Mouse (Mus musculus): Measurements from ENCODE around the gene Ubqln4. TPM values are rescaled to one million over a fixed set of nuclear protein-coding genes. Genes with fewer than 3 reads are reported as not detected.

Gene Ubqln4
- polyA plus RNA-seq, 2 experiments = 17.9 to 22.7 TPM

- H3K27me3 ChIP-seq (ENCODE audit: control insufficient read depth, insufficient read depth, low read length) = no peaks in the 10 kb centered on the region
- peaks cover 0 to 3% of the 10 kb centered on the region in 2 experiments; a peak in 1 of 4 replicates for H3K4me1 ChIP-seq (replicated peaks; ENCODE audit: control insufficient read depth in 2 of 2, insufficient read depth in 2 of 2, low read length in 1 of 2)
- ATAC-seq (ENCODE audit: insufficient read depth) = no peak
- 82% methylated on average over 7 of the region's 7 CpGs for WGBS (ENCODE audit: insufficient replicate concordance)
- no peak overlapping the region for H3K4me2 ChIP-seq (ENCODE audit: low read depth)
- H3K9me3 ChIP-seq (ENCODE audit: control insufficient read depth, low read length) = no peaks in the 10 kb centered on the region
- TF ChIP-seq EP300 (IDR thresholded peaks at IDR 0.05; ENCODE audit: low read depth) = no peak
- TF ChIP-seq CTCF (IDR thresholded peaks at IDR 0.05; ENCODE audit: low read depth) = no peak
- no peak for DNase-seq (ENCODE audit: low read depth in 3 of 3, low spot score in 3 of 3)
- H3K36me3 ChIP-seq (replicated peaks; ENCODE audit: control insufficient read depth, insufficient read depth, low read depth) = peaks cover 61% of the 10 kb centered on the region
- H3K27ac ChIP-seq = no peak overlapping the region
- no peak overlapping the region for H3K4me3 ChIP-seq (ENCODE audit: insufficient read depth in 1 of 2, low read depth in 2 of 2, low read length in 2 of 2)
- no peak overlapping the region for H3K9ac ChIP-seq (replicated peaks)
These were observed 10.4 kb downstream of the Ubqln4 start for GRCm38 (mm10) chr3:88563966-88564365.

GRCm38 (mm10) chr3:88566116-88566515, 12.6 kb downstream of the Ubqln4 start:
- H3K4me2 ChIP-seq (ENCODE audit: low read depth) = no peak overlapping the region
- DNase-seq (ENCODE audit: low read depth in 3 of 3, low spot score in 3 of 3) (no peak), ATAC-seq (ENCODE audit: insufficient read depth) (no peak)
- 84% methylated on average over 3 of the region's 3 CpGs for WGBS (ENCODE audit: insufficient replicate concordance)
- H3K9me3 ChIP-seq (ENCODE audit: control insufficient read depth, low read length) = no peaks in the 10 kb centered on the region
- peaks cover 0 to 6% of the 10 kb centered on the region in 2 experiments; a peak in 1 of 4 replicates for H3K4me1 ChIP-seq (replicated peaks; ENCODE audit: control insufficient read depth in 2 of 2, insufficient read depth in 2 of 2, low read length in 1 of 2)
- H3K4me3 ChIP-seq (ENCODE audit: insufficient read depth in 1 of 2, low read depth in 2 of 2, low read length in 2 of 2) = no peak overlapping the region
- peaks cover 47% of the 10 kb centered on the region for H3K36me3 ChIP-seq (replicated peaks; ENCODE audit: control insufficient read depth, insufficient read depth, low read depth)
- H3K9ac ChIP-seq (replicated peaks) = no peak overlapping the region
- no peaks in the 10 kb centered on the region for H3K27me3 ChIP-seq (ENCODE audit: control insufficient read depth, insufficient read depth, low read length)
- no peak for TF ChIP-seq EP300 (IDR thresholded peaks at IDR 0.05; ENCODE audit: low read depth)
- H3K27ac ChIP-seq = no peak overlapping the region

GRCm38 (mm10) chr3:88566536-88567061, 13.0 kb downstream of the Ubqln4 start:
- H3K4me1 ChIP-seq (replicated peaks; ENCODE audit: control insufficient read depth in 2 of 2, insufficient read depth in 2 of 2, low read length in 1 of 2) = peaks cover 0 to 6% of the 10 kb centered on the region in 2 experiments; a peak in 1 of 4 replicates
- ATAC-seq (ENCODE audit: insufficient read depth) = no peak
- H3K9me3 ChIP-seq (ENCODE audit: control insufficient read depth, low read length) = no peaks in the 10 kb centered on the region
- H3K36me3 ChIP-seq (replicated peaks; ENCODE audit: control insufficient read depth, insufficient read depth, low read depth) = peaks cover 43% of the 10 kb centered on the region
- H3K4me3 ChIP-seq (ENCODE audit: insufficient read depth in 1 of 2, low read depth in 2 of 2, low read length in 2 of 2) = no peak overlapping the region
- H3K4me2 ChIP-seq (ENCODE audit: low read depth) = no peak overlapping the region
- DNase-seq (ENCODE audit: low read depth in 3 of 3, low spot score in 3 of 3) = no peak
- 78% methylated on average over 4 of the region's 4 CpGs for WGBS (ENCODE audit: insufficient replicate concordance)
- H3K27ac ChIP-seq = no peak overlapping the region
- H3K9ac ChIP-seq (replicated peaks) = no peak overlapping the region
- no peak for TF ChIP-seq EP300 (IDR thresholded peaks at IDR 0.05; ENCODE audit: low read depth)
- TF ChIP-seq CTCF (IDR thresholded peaks at IDR 0.05; ENCODE audit: low read depth) = no peak
- H3K27me3 ChIP-seq (ENCODE audit: control insufficient read depth, insufficient read depth, low read length) = no peaks in the 10 kb centered on the region

- H3K9me3 ChIP-seq (ENCODE audit: control insufficient read depth, low read length) = no peaks in the 10 kb centered on the region
- H3K4me1 ChIP-seq (replicated peaks; ENCODE audit: control insufficient read depth in 2 of 2, insufficient read depth in 2 of 2, low read length in 1 of 2) = peaks cover 0 to 6% of the 10 kb centered on the region in 2 experiments; a peak in 1 of 4 replicates
- no peak for TF ChIP-seq EP300 (IDR thresholded peaks at IDR 0.05; ENCODE audit: low read depth)
- TF ChIP-seq CTCF (IDR thresholded peaks at IDR 0.05; ENCODE audit: low read depth) = no peak
- no peak overlapping the region for H3K4me2 ChIP-seq (ENCODE audit: low read depth)
- peaks cover 34% of the 10 kb centered on the region for H3K36me3 ChIP-seq (replicated peaks; ENCODE audit: control insufficient read depth, insufficient read depth, low read depth)
- H3K4me3 ChIP-seq (ENCODE audit: insufficient read depth in 1 of 2, low read depth in 2 of 2, low read length in 2 of 2) = no peak overlapping the region
- WGBS (ENCODE audit: insufficient replicate concordance) = 81% methylated on average over 6 of the region's 6 CpGs
- no peak overlapping the region for H3K9ac ChIP-seq (replicated peaks)
- H3K27me3 ChIP-seq (ENCODE audit: control insufficient read depth, insufficient read depth, low read length) = no peaks in the 10 kb centered on the region
- DNase-seq (ENCODE audit: low read depth in 3 of 3, low spot score in 3 of 3) = no peak
- no peak for ATAC-seq (ENCODE audit: insufficient read depth)
- H3K27ac ChIP-seq = no peak overlapping the region
These were observed 14.3 kb downstream of the Ubqln4 start for GRCm38 (mm10) chr3:88567892-88568291.

GRCm38 (mm10) chr3:88568615-88569014, 15.1 kb downstream of the Ubqln4 start:
- H3K9me3 ChIP-seq (ENCODE audit: control insufficient read depth, low read length) = no peaks in the 10 kb centered on the region
- H3K4me3 ChIP-seq (ENCODE audit: insufficient read depth in 1 of 2, low read depth in 2 of 2, low read length in 2 of 2) = no peak overlapping the region
- no peak overlapping the region for H3K4me2 ChIP-seq (ENCODE audit: low read depth)
- H3K4me1 ChIP-seq (replicated peaks; ENCODE audit: control insufficient read depth in 2 of 2, insufficient read depth in 2 of 2, low read length in 1 of 2) = peaks cover 0 to 6% of the 10 kb centered on the region in 2 experiments; a peak in 1 of 4 replicates
- no peak overlapping the region for H3K9ac ChIP-seq (replicated peaks)
- no peaks in the 10 kb centered on the region for H3K27me3 ChIP-seq (ENCODE audit: control insufficient read depth, insufficient read depth, low read length)
- 62% methylated on average over 2 of the region's 2 CpGs for WGBS (ENCODE audit: insufficient replicate concordance)
- TF ChIP-seq EP300 (IDR thresholded peaks at IDR 0.05; ENCODE audit: low read depth) (no peak), CTCF (IDR thresholded peaks at IDR 0.05; ENCODE audit: low read depth) (no peak)
- H3K36me3 ChIP-seq (replicated peaks; ENCODE audit: control insufficient read depth, insufficient read depth, low read depth) = peaks cover 29% of the 10 kb centered on the region
- ATAC-seq (ENCODE audit: insufficient read depth) = no peak
- DNase-seq (ENCODE audit: low read depth in 3 of 3, low spot score in 3 of 3) = no peak
- no peak overlapping the region; the same call in 1 of the 2 replicates for H3K27ac ChIP-seq

Measured in liver, embryonic 14.5 days (tissue).